Mouse (Mus musculus): Measurements from ENCODE around the gene Rpia.

Gene Rpia

DNA sequence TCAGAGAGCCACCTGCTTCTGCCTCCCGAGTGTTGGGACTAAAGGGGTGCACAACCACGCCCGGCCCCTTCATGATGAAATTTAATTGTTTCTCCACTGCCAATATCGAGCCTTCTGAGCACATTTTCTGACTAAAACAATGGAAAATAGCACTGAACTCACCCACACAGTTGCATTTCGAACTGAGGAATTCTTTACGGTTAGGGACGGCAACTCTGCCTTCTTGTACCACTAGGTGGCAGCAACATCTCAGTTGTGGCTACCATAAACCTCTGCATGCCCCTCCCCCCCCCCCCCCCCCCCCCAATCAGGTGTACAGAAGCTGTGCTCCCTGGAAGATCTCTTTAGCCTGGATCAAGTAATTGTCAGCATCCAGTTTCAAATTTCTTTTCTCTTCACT lies 13.2 kb upstream of the Rpia start:
- in situ Hi-C loops (cut with MboI, MseI), result no loop called here

DNA sequence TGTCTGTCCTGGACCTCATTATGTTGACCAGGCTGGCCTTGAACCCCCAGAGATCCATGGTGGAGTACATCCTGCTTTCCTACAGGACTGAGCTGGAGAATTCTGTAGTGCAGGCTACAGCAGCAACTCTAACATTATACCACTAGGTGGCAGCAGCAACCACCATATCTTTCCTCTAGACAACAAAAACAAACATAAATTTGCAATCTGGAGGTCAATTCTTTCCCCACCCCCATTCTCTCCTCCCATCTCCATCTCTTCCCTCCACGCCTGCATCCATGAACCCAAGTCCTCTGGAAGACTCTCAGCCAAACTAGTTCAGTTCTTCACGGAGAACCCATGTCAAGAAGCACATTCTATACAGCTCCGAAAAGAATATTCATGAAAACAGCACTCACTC lies 12.6 kb upstream of the Rpia start:
- in situ Hi-C loops (cut with MboI, MseI), result loop anchor here (5.0 kb wide), 1 partner anchor 78 kb away; no protein-coding TSS in a partner anchor

DNA sequence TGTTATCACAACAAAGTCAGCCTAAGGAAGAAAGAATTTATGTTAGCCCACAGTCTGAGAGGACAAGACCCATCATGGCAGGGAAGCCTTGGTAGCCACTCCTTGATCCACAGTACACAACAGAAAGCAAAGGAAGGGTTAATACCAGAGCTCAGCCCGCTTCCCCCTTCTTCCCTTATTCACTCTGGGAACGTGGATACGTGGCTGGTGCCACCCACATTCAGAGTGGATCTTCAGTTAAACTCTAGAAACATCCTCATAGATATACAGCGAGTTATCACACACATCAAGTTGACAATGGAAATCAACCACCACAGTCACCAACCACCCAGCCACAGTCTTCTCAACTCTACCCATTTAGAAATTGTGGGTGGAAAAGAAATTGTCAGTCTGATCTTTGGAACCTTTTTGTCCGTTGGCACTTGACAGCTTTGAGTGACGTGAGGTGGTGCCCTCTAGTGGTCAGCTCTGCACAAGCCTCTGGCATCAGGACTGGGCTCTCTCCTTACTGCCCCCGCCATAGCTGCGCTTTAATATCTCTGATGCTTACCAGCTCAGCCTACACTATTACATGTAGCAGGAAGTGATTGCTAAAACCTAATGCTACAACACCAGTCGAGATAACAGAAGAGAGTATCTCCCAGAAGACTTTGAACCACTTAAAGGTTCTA lies 5.7 kb upstream of the Rpia start:
- in situ Hi-C loops (cut with MboI, MseI), result no loop called here

DNA sequence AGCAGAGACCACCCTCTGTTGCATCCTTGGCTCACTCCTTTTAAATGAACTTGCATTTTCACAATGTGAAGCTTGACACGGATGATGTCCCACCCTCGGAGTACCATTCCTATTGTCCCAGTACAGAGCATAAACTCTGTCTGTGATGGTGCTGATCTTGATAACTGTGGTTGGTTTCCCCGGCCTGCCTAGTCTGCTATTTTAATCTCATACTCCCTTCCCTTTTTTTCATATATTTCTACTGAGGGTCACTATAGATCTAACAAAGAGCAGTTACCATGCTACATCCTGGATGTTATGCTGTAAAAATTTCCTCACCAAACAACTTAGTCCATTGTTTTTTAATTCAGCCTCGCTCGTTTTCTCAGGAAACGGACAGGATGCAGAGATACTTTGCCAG lies 4.9 kb upstream of the Rpia start:
- in situ Hi-C loops (cut with MboI, MseI), result no loop called here

GRCm38 (mm10) chr6:70792644-70793043 lies 612 bp upstream of the Rpia start:
- in situ Hi-C loops (cut with MboI, MseI), result no loop called here

DNA sequence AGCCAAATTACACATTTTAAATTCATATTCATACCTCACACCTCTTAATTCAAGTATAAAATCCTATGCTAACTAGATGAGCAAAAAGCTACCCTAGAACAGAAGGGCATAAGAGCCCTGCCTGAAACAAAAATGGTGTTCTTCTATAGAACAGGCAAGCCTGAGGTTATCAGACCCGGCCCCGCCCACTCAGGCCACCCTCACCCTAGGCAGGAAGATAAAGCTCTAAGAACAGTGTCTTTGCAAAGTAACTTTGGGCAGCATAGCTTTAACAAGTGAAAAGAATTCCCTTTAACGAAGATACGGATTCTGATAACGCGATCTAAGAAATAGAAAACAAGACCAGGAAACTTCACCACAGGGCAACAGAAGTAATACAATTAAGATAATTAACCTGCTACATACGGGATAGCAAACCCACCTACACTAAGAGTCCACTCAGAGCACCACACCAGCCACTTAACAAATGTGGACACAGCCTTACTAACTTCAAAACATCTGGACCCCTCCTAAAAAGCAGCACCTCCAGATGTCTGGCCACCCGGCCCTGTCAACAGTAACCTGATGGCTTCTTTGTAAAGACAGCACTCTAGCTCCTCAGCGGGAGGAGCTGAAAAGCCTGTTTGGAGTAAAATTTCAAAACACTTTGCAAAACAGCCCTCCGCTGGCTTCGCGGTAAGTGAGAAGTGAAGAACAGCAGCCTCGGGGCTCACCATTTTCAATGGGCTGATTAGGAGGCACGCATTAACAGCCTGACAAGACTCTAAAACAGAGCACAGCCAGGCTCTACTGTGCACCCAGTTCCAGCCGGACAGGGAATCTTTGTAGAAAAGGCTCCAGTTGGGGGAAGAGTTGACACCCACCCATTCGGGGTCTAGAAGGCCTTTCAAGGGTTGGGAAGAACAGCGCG lies 925 bp downstream of the Rpia start:
- in situ Hi-C loops (cut with MboI, MseI), result no loop called here

- in situ Hi-C loops (cut with MboI, MseI), result no loop called here
Observed at GRCm38 (mm10) chr6:70790034-70790650, 1.9 kb downstream of the Rpia start.

DNA sequence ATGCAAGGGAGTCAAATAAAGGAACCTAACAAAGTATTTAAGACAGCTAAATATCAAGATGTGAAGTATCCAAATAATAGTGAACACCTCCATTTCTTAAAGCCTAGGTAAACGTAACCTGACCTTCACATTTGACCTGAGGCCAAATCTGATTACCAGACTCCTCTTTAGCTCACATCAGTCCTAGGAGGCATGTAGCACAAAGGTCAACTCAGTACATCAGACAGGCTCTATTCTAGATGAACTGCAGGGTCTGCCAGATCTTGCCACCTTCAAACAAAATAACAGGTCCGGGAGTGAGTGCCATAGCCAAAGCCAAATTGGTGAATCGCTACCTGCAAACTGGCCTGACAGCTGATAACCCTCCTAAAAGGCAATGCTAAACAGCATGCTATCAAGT lies 2.9 kb downstream of the Rpia start:
- in situ Hi-C loops (cut with MboI, MseI), result no loop called here

GRCm38 (mm10) chr6:70787524-70787923 lies 4.5 kb downstream of the Rpia start:
- in situ Hi-C loops (cut with MboI, MseI), result no loop called here

- in situ Hi-C loops (cut with MboI, MseI), result no loop called here
Observed at GRCm38 (mm10) chr6:70785852-70786251, 6.2 kb downstream of the Rpia start.

DNA sequence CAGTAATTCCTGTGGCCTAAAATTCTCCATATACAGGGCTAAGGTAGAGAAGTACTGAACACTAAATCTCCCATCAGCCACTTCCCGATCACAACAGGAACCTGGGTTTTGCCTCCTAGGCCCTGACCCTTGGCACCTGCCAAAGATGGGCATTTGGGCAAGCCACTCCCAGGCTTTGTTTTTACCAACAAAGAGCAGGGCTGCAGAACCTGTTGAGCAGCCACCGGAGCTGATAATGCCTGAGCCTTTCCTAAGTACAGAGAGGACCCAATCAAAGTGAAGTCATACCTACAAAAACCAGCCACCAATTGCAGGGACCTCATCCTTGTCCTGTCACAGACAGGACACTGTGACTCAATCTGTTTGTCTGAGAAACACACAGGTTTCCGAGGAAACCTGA lies 7.2 kb downstream of the Rpia start:
- in situ Hi-C loops (cut with MboI, MseI), result no loop called here

DNA sequence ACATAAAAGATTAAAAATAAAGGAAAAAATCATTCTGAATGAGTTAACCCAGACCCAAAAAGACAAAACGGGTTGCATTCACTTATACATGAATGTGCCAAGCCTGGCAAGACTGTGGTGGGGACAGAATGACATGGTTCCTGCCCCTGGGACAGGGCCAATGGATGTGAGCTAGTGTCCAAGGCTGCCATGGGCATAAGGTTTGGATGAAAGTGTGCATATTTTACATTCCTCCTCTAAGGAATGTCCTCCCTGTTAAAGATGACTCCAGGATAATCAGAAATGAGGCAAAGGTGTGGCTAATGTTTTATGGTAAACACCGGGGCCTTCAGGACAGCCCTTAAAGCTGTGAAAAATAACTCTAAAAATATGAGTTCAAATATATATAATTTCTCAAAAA lies 10.7 kb downstream of the Rpia start:
- in situ Hi-C loops (cut with MboI, MseI), result no loop called here

- in situ Hi-C loops (cut with MboI, MseI), result no loop called here
Observed at GRCm38 (mm10) chr6:70774372-70774771, 17.7 kb downstream of the Rpia start.

DNA sequence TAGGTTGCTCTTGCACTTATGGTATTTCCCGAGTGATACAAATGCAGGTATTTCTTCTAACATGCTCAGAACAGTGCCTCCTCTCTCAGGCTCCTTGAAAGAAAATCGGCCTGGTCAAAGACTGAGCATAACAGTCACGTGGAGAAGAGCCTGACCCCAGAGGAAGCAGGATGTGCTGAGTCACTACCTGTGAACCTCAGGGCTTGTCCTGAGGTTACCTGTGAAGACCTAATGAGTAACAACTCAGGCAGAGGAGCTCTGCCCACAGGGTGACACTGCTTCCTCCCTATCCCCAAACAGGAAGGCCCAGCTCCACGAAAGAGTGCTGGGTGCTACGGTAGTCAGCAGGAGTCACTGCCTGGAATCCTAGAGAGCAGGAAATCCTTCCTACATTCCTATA lies 18.3 kb downstream of the Rpia start:
- in situ Hi-C loops (cut with MboI, MseI), result no loop called here

DNA sequence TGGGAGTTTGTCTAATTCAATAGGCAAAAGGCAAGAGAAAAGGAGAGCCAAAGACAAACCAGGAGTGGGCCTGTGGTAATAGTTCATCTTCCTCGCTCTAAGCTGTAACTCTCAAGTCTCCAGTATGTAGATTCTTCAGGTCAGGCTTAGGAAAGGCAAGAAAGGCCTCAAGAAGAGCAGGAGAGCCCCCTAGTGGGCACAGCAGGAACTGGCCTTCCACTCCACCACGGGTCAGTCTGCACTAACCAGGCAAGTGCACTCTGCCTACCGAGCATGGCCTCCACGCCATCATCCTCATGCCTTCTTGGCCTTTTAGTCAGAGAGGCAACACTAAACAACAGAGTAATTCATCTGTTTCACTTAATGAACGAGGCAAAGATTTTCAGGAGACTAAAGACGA lies 23.3 kb downstream of the Rpia start:
- in situ Hi-C loops (cut with MboI, MseI), result loop anchor here (5.0 kb wide), 1 partner anchor 51 kb away; no protein-coding TSS in a partner anchor

DNA sequence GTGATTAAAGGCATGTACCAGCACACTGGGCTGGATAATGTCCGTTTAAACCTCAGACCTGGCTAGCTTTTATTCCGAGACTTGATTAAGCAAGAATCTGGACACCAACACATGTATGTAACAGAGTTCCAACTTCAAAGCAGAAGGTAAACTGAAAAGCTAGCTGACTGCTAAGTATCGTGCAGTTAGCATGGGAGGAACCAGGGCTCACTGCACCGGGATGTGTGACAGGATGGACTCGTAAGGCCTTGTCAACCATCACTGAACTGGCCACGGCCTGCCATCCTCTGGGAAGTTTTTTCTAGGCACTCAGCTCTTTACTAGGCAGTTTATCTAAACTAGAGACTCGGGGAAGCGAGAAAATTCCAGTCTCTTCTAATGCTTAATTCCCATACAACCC lies 27.0 kb downstream of the Rpia start:
- in situ Hi-C loops (cut with MboI, MseI), result loop anchor here (5.0 kb wide), 1 partner anchor 48 kb away; no protein-coding TSS in a partner anchor

DNA sequence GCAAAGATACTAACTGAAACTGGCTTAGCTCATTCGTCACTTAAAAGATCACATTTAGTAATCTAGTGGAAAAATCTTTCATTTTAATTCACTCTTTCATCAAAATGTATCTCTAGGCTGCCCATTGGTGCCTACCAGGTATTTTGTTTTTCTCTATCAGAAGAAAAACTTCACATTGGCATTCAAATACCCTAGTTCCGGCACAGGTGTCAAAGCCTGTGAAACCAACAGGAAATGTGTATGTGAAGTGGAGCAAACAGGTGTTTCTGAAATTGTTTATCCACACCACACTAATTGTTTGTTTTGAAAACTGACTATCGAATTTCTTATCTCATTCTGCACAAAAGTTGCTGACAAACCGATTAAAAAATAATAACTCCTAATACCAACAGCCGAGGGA lies 27.5 kb downstream of the Rpia start:
- in situ Hi-C loops (cut with MboI, MseI), result no loop called here

GRCm38 (mm10) chr6:70763881-70764280 lies 28.2 kb downstream of the Rpia start:
- in situ Hi-C loops (cut with MboI, MseI), result no loop called here

DNA sequence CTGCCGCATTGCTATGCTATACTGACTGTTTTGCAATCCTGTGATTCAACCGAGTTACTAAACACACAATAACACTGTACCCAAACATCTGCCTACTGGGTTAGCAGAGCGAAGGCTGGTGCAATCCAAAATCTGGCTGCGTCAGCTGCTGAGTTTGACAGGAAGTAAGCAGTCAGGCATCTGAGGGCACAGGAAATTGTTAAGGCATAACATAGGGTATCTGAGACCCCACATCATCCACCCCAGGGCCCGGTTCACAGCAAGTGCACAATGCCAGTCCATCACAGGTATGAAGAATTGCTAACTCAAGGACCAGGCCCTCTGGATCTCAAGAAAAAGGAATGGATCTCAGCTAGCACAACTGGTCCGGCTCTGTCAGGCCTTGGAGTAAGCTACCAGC lies 29.4 kb downstream of the Rpia start:
- in situ Hi-C loops (cut with MboI, MseI), result no loop called here

GRCm38 (mm10) chr6:70760951-70761350 lies 31.1 kb downstream of the Rpia start:
- in situ Hi-C loops (cut with MboI, MseI), result no loop called here

DNA sequence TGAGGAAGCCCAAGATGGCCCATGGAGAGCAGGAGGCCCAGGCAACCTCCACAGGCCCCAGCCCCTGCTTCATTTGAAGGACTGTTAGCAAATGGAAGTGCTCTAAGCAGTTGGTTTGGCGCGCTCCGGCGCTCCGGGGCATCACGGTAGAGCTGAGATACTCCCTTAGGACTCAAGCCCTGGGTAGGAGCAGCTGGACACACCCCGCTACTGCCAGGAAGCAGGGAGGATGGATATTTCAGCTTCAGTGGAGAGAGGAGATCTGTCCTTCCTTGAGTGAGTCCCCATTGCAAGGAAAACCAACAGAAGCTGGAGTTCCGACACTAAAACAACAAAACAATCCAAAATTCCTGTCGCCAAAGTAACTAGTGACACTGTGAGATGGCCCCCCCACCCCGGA lies 37.2 kb downstream of the Rpia start:
- in situ Hi-C loops (cut with MboI, MseI), result no loop called here

DNA sequence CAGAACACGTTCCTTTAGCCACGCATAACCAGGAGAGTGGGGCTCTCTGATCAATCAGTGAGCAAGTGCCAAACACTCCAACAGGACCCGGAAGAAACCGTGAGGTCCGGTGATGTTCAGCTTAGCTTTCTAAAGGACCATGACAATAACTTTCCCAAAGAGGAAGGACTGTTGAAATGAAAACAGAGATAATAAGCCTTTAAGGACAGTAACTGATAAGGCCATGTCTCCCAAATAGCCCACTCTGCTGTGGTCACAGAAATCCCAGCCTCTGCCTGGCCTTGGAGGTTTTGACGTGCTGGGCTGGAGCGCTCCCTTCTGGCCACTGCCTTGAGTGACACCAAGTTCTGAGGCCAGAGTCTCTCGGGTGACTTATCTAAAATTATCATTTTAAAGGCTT lies 39.7 kb downstream of the Rpia start:
- in situ Hi-C loops (cut with MboI, MseI), result no loop called here

GRCm38 (mm10) chr6:70751898-70752273 lies 40.1 kb downstream of the Rpia start:
- in situ Hi-C loops (cut with MboI, MseI), result no loop called here

All from regulatory T cell (primary cell).